Mouse (Mus musculus) Patski (cell line): ENCODE measurements at regions not wholly inside any gene's neighbourhood (a gene's known extent, or its start where the extent isn't known, plus 50 kb on each side); places are given as distances from the start of the nearest gene placed in this dataset.

Experiments
- ATAC-seq: fragments of 100-300 bp; one replicate; pipeline ENCODE4 v1.8.0; 2021
- CTCF ChIA-PET: fragments of 350-600 bp; sonication (Branson Sonifier 250); formaldehyde crosslinking; loops from one replicate; lab custom pipeline; 2022; ENCODE audit warnings: inconsistent platforms; lab: Charles Lee
- POLR2A ChIA-PET: fragments of 350-600 bp; sonication (Branson Sonifier 250); formaldehyde crosslinking; loops from one replicate; lab custom pipeline; 2022; ENCODE audit warnings: antibody characterized with exemption, inconsistent platforms; lab: Charles Lee
- DNase-seq: peaks from one replicate; pipeline ENCODE4 v3.0.0-alpha.2; 2011; ENCODE audit warnings: low read depth, low spot score
- H3K27me3 ChIP-seq: fragments of 371-371 bp; one replicate; pipeline ENCODE4 v1.5.1; 2021
- CTCF ChIP-seq: fragments of 100-300 bp; IDR thresholded peaks from one replicate; pipeline ENCODE4 v1.5.1; 2021
- in situ Hi-C: fragments of 300-500 bp; cut with MboI; formaldehyde crosslinking; loops from 3 replicates; pipeline ENCODE4 v1.11.1; 2018; ENCODE audit warnings: low pct_unique_long_range_greater_than_20kb, mixed read lengths

DNA sequence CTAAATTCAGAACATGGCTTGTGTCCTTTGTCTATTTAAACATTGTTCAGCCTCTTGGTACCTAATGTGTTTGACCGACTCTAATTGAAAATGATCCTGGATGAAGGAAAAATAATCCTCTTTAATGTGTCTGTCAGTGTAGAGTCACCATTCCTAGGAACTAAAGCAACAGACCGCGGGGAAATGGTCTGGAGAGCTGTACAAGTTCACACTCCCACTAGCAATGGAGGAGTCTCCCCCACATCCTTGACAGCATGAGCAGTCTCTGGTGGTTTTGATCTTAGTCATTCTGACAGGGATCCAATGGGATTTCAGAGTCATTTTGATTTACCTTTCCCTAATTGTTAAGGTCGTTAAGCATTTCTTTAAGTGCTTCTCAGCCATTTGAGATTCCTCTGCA is 403.4 kb upstream of the Ins1 start:
- ChIA-PET CTCF (no interaction called here), POLR2A (no interaction called here)
- ATAC-seq (no peak), DNase-seq (no peak)
- H3K27me3 ChIP-seq = no peaks in the 10 kb centered on the region
- in situ Hi-C loops = no loop called here
- TF ChIP-seq CTCF = no peak

DNA sequence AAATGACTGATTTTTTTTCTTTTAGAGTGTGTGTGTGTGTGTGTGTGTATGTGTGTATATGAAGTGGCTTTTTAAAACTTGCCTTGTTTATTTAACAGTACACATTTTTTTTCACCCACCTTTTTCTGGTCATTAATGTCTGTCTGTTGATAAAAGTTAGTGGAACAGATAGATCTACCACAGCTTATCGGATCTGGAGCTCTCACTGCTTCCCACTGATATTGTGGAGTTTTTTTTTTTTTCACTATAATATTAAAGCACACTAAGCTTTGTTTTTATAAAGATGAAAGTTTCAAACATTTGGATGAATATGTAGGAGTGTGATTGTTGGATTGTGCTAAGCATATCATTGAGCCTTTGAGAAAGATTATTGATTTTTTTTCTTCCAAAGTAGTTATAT is 395.8 kb upstream of the Ins1 start:
- no peak for TF ChIP-seq CTCF
- DNase-seq = no peak
- H3K27me3 ChIP-seq = peaks cover 3% of the 10 kb centered on the region
- ATAC-seq = no peak
- in situ Hi-C loops = no loop called here
- CTCF ChIA-PET = no interaction called here
- POLR2A ChIA-PET = interaction anchor here (0.6 kb wide), 1 partner anchor 45 kb away, joined by 3 read pairs; no protein-coding TSS in a partner anchor

DNA sequence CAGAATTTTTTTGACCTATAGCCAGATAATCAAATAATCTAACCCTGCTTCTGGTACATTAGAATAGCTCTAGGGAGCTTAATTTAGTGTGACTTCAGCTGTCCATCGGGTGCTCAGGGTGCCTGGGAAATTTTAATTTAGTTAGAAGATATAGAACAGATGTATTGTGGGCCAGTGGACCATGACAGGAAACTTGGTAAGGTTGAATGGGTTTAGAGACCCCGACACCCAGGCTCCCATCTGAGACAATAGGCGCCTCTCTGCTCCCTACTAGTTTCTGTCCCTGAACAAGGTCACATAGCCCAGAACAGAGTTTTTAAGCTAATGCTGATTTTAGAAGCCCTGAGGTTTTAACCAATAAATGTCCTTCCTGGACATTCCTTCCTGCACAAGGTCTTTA is 394.2 kb upstream of the Ins1 start:
- DNase-seq (no peak), ATAC-seq (no peak)
- in situ Hi-C loops = no loop called here
- H3K27me3 ChIP-seq = peaks cover 3% of the 10 kb centered on the region
- ChIA-PET POLR2A (no interaction called here), CTCF (no interaction called here)
- no peak for TF ChIP-seq CTCF
